Mouse (Mus musculus): ENCODE measurements around the gene Rtel1.

The Rtel1 gene

DNA sequence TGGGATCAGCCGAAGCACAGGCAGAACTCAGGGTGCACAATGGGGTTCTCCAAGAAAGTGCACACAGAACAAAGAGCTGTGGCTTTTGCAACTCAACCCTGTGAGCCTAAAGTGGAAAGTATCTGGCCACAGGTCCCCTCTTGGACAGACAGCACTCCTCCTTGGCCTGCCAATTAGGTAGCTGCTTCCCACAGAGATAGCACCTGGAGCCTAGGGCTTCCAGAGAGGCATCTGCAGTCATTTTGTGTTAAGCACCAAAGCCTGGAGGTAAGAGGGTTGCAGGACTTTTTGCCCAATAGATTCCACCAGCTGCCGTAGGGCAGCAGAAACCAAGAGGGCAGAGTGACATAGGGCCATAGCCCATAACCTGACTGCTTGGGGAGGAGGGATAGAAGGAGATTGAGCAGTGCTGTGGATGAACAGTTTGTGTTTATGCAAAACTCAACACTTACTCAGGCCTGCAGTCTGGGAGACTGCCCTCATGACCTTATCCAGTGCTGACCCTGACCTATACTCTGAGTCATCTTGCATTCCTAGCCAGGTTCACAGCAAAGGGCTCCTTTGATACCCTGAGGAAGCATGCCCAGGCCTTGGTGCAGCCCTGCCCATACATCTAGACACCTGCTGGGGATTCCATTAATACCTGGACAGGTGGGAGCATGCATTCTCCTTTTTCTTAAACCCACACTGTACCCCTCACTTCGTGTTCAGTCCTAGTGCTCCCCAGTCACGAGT is 70.8 kb downstream of the Rtel1 start:
- DNase-seq (ENCODE audit: low read depth, low spot score) = no peak

DNA sequence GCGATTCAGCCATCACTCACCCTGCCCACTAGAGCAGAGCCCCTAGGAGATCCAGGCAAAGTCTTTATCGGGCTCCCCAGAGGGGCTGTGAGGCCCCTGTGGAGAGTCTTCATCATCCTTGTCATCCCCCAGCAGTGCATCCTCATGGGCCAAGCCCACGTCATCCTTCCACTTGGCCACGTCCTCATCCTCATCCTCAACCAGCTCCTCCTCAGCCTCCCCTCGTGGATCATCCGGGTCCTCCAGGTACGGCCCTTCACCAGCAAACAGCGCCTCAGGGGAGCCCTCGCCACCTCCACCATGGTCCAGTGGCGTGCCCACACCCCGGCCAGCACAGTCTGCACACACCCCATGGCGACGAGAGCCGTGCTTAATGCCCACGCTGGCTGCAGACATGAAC is 71.5 kb downstream of the Rtel1 start:
- DNase-seq (ENCODE audit: low read depth, low spot score) = no peak

- no peak for DNase-seq (ENCODE audit: low read depth, low spot score)
These were observed 72.0 kb downstream of the Rtel1 start for GRCm38 (mm10) chr2:181391541-181391940.

DNA sequence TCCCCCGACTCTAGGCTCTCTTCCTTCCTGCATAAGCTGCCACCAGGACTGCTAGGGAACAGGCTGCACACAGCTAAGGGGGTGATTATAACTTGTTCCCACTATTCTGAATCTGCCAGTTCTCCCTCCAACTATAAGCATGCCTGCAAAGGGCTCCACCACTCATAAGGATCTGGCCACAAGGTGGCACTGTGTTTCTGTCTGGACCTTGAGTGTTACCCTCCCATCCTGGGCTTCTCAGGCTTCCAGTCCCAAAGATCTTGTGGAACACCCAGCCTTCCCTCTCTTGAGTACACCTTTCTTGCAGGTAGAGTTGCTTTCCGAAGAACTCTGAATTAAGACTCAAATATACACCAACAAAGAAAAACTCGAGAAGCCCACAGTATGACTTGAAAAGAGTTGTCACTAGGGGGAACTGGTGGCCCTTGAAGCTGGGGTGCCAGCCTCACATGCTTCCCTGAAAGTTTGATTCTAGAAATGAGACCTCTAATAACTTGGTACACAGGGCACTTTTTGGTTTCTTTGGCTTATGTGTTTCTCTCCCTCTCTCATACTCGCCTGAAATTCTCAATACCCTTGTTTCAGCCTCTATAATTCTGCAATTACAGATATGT is 73.2 kb downstream of the Rtel1 start:
- peak; percentile 82 for DNase-seq (ENCODE audit: low read depth, low spot score)

DNA sequence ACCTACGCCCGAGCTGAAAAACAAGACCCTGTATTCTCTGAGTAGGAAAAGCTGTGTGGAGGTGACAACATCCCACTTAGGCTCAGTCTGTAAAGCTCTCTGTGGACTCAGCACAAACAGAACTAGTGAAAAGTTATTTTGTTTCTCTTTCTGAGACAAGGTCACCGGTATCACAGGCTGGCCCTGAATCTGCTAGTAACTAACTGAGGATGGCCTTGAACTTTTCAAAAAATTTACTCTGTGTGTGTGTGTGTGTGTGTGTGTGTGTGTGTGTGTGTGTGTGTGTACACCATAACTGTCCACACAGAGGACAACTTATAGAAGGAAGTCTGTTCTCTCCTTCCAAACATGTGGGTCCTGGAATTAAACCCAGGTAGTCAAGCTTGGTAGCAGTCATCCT is 74.5 kb downstream of the Rtel1 start:
- no peak for DNase-seq (ENCODE audit: low read depth, low spot score)

DNA sequence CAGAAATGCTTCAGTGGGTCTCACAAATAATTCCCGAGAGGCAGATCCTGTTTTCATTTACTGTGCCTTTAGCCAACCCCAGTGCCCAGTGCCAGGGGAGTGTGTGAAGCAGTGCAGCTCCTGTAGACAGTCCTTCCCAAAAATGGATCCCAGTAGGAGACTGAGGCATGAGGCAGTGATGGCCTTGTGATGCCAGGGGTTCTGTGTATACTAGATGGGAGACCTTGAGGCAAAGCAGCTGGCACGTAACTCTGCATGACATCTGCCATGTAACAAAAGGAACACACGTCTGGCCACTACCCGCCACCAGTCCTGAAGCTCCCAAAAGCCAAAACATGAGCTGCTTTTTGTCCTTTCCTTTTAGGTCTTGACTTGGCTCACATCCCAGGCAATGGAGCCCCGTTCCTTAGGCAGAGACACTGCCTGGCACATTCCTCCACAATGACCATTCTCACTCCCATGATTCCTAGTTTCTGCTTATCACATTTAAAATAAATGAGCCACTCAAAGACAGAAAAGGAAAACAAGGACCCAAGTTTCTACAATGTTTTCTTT is 77.7 kb downstream of the Rtel1 start:
- DNase-seq (ENCODE audit: low read depth, low spot score) = no peak

DNA sequence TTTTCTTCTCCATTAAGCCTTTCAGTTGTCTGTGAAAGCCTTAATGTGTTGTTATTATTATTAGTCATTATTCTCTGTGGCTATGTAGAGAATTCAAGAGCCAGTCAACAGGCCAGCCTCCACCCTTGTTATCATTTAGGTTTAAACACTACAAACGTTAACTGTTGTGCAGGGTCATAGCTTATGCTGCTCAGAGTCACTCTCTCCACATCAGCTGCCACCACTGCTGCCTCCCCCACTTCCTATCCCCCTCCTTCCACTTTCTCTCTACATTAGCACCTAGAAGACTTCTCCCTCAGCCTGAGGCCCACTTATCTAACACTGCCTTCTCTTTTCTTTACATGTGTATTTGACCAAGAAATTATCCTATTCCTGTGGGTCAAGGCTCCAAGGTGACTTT is 82.0 kb downstream of the Rtel1 start:
- DNase-seq (ENCODE audit: low read depth, low spot score) = no peak

GRCm38 (mm10) chr2:181403722-181404121 is 84.2 kb downstream of the Rtel1 start:
- no peak for DNase-seq (ENCODE audit: low read depth, low spot score)
